Mouse (Mus musculus) lung, adult 2 months (tissue): Measurements from ENCODE around the gene Fam168a.

ENCODE experiments used
- CTCF ChIP-seq: fragments of 200-500 bp; IDR thresholded peaks from 2 replicates; pipeline ENCODE4 v1.5.1; 2011; ENCODE audit warnings: mild to moderate bottlenecking, low read length, control low read depth; ENCODE audit not compliant: insufficient read depth
- POLR2A ChIP-seq: fragments of 200-500 bp; IDR thresholded peaks from 2 replicates; pipeline ENCODE4 v1.6.1; 2011; ENCODE audit warnings: low read depth, mild to moderate bottlenecking, control low read depth, low read length, borderline replicate concordance; ENCODE audit errors: extremely low read depth

DNA sequence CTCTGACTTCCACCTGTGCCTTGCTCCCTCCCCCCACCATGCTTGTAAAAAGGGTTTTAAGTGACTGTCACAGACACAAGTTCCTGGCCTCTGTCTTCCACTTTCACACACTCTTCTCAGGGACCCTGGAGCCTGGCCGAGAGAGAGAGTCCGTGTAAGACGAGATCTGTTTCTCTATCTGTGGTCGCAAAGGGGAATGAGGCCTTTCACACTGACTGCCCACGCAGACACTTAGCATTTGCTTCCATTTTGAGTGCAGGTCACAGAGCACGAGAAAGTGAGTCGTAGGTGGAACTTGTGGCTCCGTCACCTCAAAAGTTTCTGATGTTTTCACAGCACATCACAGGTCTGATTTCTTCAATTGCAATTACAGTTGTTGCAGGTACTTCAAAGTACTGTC is 13.2 kb upstream of the Fam168a start:
- TF ChIP-seq POLR2A (no peak), CTCF (no peak)
